Mouse (Mus musculus): ENCODE measurements around the gene Rbm48. TPM values are rescaled to one million over a fixed set of nuclear protein-coding genes. Genes with fewer than 3 reads are reported as not detected.

Rbm48 gene
- 14.6 and 15.5 TPM in 2 replicates for polyA plus RNA-seq (2014; fragmentation: Nextera tagmentation; extraction: Ambion mirVana)

DNA sequence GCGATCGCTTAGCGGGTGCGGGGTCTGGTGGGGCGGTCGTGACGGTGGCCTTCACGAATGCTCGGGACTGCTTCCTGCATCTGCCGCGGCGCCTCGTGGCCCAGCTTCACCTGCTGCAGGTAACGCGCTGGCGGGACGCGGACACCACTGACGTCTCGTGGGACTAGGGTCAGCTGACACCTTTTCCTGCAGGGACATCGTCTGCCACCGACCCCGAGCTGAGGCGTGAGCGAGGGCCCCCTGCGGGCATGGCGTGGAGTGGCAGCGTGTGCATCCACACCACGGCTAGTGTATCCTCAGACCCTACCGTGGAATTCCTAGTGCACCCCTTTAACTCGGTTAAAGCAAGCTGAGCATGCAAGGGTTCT, at the start of gene Rbm48:
Rbm48 (minus strand) TSS at position 187 of the 368 bp plus-strand sequence.
- no peaks in the 10 kb centered on the region for H3K4me1 ChIP-seq (replicated peaks; ENCODE audit: control insufficient read depth, insufficient read depth, low read length)
- DNase-seq (ENCODE audit: low spot score) = peak; percentile 80
- H3K27ac ChIP-seq (ENCODE audit: low read depth, low read length) = no peak within 1 kb of the TSS
- ATAC-seq (ENCODE audit: low FRiP score) = peak; percentile 88
- H3K27me3 ChIP-seq (ENCODE audit: control insufficient read depth, insufficient read depth, low read length) = no peaks in the 10 kb centered on the region
- H3K4me3 ChIP-seq (ENCODE audit: low read depth, low read length) = peak within 1 kb of the TSS; percentile 85
- H3K36me3 ChIP-seq (ENCODE audit: control insufficient read depth, insufficient read depth, low read length) = no peaks in the 10 kb centered on the region
- H3K9ac ChIP-seq (ENCODE audit: low read depth, low read length) = peak within 1 kb of the TSS; percentile 71
- H3K4me2 ChIP-seq (replicated peaks; ENCODE audit: low read depth, low read length) = peak within 1 kb of the TSS; percentile 69
- no peaks in the 10 kb centered on the region for H3K9me3 ChIP-seq (ENCODE audit: control insufficient read depth, low read length)
- WGBS = under 1% methylated on average over 31 of the region's 31 CpGs

GRCm38 (mm10) chr5:3645326-3645725, 48.9 kb upstream of the Rbm48 start:
- H3K9ac ChIP-seq (ENCODE audit: low read depth, low read length) = no peak overlapping the region
- ATAC-seq (ENCODE audit: low FRiP score) = no peak
- no peak overlapping the region for H3K4me3 ChIP-seq (ENCODE audit: low read depth, low read length)
- H3K9me3 ChIP-seq (ENCODE audit: control insufficient read depth, low read length) = no peaks in the 10 kb centered on the region
- H3K27ac ChIP-seq (ENCODE audit: low read depth, low read length) = no peak overlapping the region
- no peak for DNase-seq (ENCODE audit: low spot score)
- 0 out of 2 replicates have a peak, but pooled peaks cover 2% of the 10 kb centered on the region for H3K36me3 ChIP-seq (ENCODE audit: control insufficient read depth, insufficient read depth, low read length)
- H3K4me2 ChIP-seq (replicated peaks; ENCODE audit: low read depth, low read length) = no peak overlapping the region
- 89% methylated on average over 6 of the region's 6 CpGs for WGBS
- H3K27me3 ChIP-seq (ENCODE audit: control insufficient read depth, insufficient read depth, low read length) = no peaks in the 10 kb centered on the region
- no peaks in the 10 kb centered on the region for H3K4me1 ChIP-seq (replicated peaks; ENCODE audit: control insufficient read depth, insufficient read depth, low read length)

DNA sequence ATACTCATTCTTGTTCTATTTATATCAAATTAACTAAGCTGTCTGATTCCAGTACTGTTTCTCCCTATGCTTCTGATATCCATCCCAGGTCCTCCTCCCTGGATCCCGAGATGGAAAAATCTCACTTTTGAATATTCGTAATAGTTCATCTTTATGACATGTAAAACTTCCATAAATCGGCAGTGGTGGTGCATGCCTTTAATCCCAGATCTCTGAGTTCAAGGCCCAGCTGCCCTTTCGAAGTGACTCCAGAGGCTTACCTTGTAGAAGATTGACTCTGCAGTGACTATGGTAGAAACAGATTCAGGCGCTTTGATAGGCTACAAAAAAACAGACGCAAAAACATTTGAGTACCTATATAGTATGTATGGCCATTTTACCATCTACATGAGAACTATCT, 48.2 kb upstream of the Rbm48 start:
- Histone ChIP-seq H3K4me1 (replicated peaks; ENCODE audit: control insufficient read depth, insufficient read depth, low read length) (no peaks in the 10 kb centered on the region), H3K27ac (ENCODE audit: low read depth, low read length) (no peak overlapping the region), H3K9ac (ENCODE audit: low read depth, low read length) (no peak overlapping the region), H3K4me3 (ENCODE audit: low read depth, low read length) (no peak overlapping the region), H3K36me3 (ENCODE audit: control insufficient read depth, insufficient read depth, low read length) (0 out of 2 replicates have a peak, but pooled peaks cover 2% of the 10 kb centered on the region), H3K27me3 (ENCODE audit: control insufficient read depth, insufficient read depth, low read length) (no peaks in the 10 kb centered on the region), H3K4me2 (replicated peaks; ENCODE audit: low read depth, low read length) (no peak overlapping the region), H3K9me3 (ENCODE audit: control insufficient read depth, low read length) (no peaks in the 10 kb centered on the region)
- DNase-seq (ENCODE audit: low spot score) (no peak), ATAC-seq (ENCODE audit: low FRiP score) (no peak)
- 95% methylated on average over 6 of the region's 6 CpGs for WGBS

- ATAC-seq (ENCODE audit: low FRiP score) = no peak
- 90% methylated on average over 8 of the region's 8 CpGs for WGBS
- H3K27me3 ChIP-seq (ENCODE audit: control insufficient read depth, insufficient read depth, low read length) = no peaks in the 10 kb centered on the region
- no peaks in the 10 kb centered on the region for H3K9me3 ChIP-seq (ENCODE audit: control insufficient read depth, low read length)
- no peak for DNase-seq (ENCODE audit: low spot score)
- H3K4me1 ChIP-seq (replicated peaks; ENCODE audit: control insufficient read depth, insufficient read depth, low read length) = no peaks in the 10 kb centered on the region
- no peak overlapping the region for H3K4me3 ChIP-seq (ENCODE audit: low read depth, low read length)
- no peak overlapping the region for H3K27ac ChIP-seq (ENCODE audit: low read depth, low read length)
- H3K4me2 ChIP-seq (replicated peaks; ENCODE audit: low read depth, low read length) = no peak overlapping the region
- H3K9ac ChIP-seq (ENCODE audit: low read depth, low read length) = no peak overlapping the region
- H3K36me3 ChIP-seq (ENCODE audit: control insufficient read depth, insufficient read depth, low read length) = 0 out of 2 replicates have a peak, but pooled peaks cover 2% of the 10 kb centered on the region
Observed at GRCm38 (mm10) chr5:3635286-3635685, 38.9 kb upstream of the Rbm48 start.

- no peak overlapping the region for H3K4me3 ChIP-seq (ENCODE audit: low read depth, low read length)
- no peaks in the 10 kb centered on the region for H3K4me1 ChIP-seq (replicated peaks; ENCODE audit: control insufficient read depth, insufficient read depth, low read length)
- no peak overlapping the region for H3K27ac ChIP-seq (ENCODE audit: low read depth, low read length)
- H3K36me3 ChIP-seq (ENCODE audit: control insufficient read depth, insufficient read depth, low read length) = 0 out of 2 replicates have a peak, but pooled peaks cover 2% of the 10 kb centered on the region
- 71% methylated on average over 4 of the region's 4 CpGs for WGBS
- H3K27me3 ChIP-seq (ENCODE audit: control insufficient read depth, insufficient read depth, low read length) = no peaks in the 10 kb centered on the region
- H3K9me3 ChIP-seq (ENCODE audit: control insufficient read depth, low read length) = no peaks in the 10 kb centered on the region
- H3K4me2 ChIP-seq (replicated peaks; ENCODE audit: low read depth, low read length) = no peak overlapping the region
- peak; percentile 21 for DNase-seq (ENCODE audit: low spot score)
- ATAC-seq (ENCODE audit: low FRiP score) = no peak
- H3K9ac ChIP-seq (ENCODE audit: low read depth, low read length) = no peak overlapping the region
Observed at GRCm38 (mm10) chr5:3633951-3634350, 37.6 kb upstream of the Rbm48 start.

GRCm38 (mm10) chr5:3633315-3633714, 36.9 kb upstream of the Rbm48 start:
- H3K27me3 ChIP-seq (ENCODE audit: control insufficient read depth, insufficient read depth, low read length) = no peaks in the 10 kb centered on the region
- 0 out of 2 replicates have a peak, but pooled peaks cover 2% of the 10 kb centered on the region for H3K36me3 ChIP-seq (ENCODE audit: control insufficient read depth, insufficient read depth, low read length)
- DNase-seq (ENCODE audit: low spot score) = no peak
- WGBS = 96% methylated on average over 13 of the region's 13 CpGs
- H3K4me2 ChIP-seq (replicated peaks; ENCODE audit: low read depth, low read length) = no peak overlapping the region
- no peaks in the 10 kb centered on the region for H3K4me1 ChIP-seq (replicated peaks; ENCODE audit: control insufficient read depth, insufficient read depth, low read length)
- H3K9me3 ChIP-seq (ENCODE audit: control insufficient read depth, low read length) = no peaks in the 10 kb centered on the region
- H3K27ac ChIP-seq (ENCODE audit: low read depth, low read length) = no peak overlapping the region
- no peak overlapping the region for H3K9ac ChIP-seq (ENCODE audit: low read depth, low read length)
- no peak for ATAC-seq (ENCODE audit: low FRiP score)
- no peak overlapping the region for H3K4me3 ChIP-seq (ENCODE audit: low read depth, low read length)

DNA sequence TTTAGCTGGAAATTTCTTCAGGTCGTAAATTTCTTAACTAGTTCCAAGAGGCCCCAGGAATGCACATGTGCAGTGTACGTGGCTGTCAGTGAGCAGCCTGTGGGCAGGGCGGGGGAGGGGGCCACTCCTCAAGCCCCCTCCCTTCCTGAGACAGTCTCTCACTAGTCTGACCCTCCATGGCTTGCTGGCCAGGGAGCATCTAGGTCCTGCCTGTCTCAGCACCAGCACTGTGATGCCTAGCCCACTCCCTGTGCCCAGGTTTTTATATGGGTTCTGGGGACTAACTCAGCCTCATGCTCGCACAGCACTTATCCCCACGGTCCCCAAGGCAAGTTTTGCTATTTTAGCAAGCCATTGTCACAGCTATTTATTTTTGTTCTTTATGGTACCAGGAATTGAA, 35.9 kb upstream of the Rbm48 start:
- H3K36me3 ChIP-seq (ENCODE audit: control insufficient read depth, insufficient read depth, low read length) = 0 out of 2 replicates have a peak, but pooled peaks cover 2% of the 10 kb centered on the region
- H3K4me1 ChIP-seq (replicated peaks; ENCODE audit: control insufficient read depth, insufficient read depth, low read length) = no peaks in the 10 kb centered on the region
- H3K9ac ChIP-seq (ENCODE audit: low read depth, low read length) = no peak overlapping the region
- no peak overlapping the region for H3K4me3 ChIP-seq (ENCODE audit: low read depth, low read length)
- H3K27me3 ChIP-seq (ENCODE audit: control insufficient read depth, insufficient read depth, low read length) = no peaks in the 10 kb centered on the region
- no peaks in the 10 kb centered on the region for H3K9me3 ChIP-seq (ENCODE audit: control insufficient read depth, low read length)
- no peak overlapping the region for H3K27ac ChIP-seq (ENCODE audit: low read depth, low read length)
- no peak overlapping the region for H3K4me2 ChIP-seq (replicated peaks; ENCODE audit: low read depth, low read length)
- 86% methylated on average over 5 of the region's 5 CpGs for WGBS
- ATAC-seq (ENCODE audit: low FRiP score) (no peak), DNase-seq (ENCODE audit: low spot score) (no peak)

DNA sequence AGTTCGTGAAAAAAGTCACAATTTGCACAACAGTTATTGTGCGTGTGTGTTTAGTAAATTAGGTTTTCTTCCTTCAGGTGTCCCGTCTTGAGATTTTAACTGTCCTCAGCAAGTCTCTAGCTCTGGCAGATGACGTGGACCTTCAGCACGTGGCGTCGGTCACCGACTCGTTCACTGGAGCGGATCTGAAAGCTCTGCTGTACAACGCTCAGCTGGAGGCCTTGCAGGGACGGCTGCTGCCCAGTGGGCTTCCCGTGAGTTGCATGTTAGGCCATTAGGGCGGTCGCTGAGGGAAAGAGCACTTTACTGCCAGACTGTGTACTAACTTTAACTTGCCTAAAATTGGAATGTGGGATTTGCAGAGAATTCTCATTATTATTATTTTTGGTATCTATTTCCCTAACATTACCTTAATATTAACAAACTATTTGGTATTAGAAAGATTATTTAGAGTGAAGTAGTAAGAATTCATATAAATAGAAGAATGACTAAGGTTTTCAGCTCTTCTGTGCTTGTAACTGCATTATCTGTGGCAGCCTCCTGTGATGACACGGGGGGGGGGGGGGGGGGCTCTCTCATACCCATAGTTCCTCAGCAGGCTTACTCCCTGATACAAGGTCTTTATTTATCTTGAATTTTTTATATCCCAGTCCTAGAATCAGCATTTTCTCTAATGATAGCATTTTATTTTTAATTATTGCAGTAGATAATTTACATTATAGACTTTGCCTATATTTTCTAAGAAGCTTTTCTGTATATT, 35.3 kb upstream of the Rbm48 start:
- H3K9me3 ChIP-seq (ENCODE audit: control insufficient read depth, low read length) = no peaks in the 10 kb centered on the region
- no peak overlapping the region for H3K9ac ChIP-seq (ENCODE audit: low read depth, low read length)
- no peaks in the 10 kb centered on the region for H3K4me1 ChIP-seq (replicated peaks; ENCODE audit: control insufficient read depth, insufficient read depth, low read length)
- no peak overlapping the region for H3K4me2 ChIP-seq (replicated peaks; ENCODE audit: low read depth, low read length)
- ATAC-seq (ENCODE audit: low FRiP score) (no peak), DNase-seq (ENCODE audit: low spot score) (no peak)
- 0 out of 2 replicates have a peak, but pooled peaks cover 2% of the 10 kb centered on the region for H3K36me3 ChIP-seq (ENCODE audit: control insufficient read depth, insufficient read depth, low read length)
- H3K27me3 ChIP-seq (ENCODE audit: control insufficient read depth, insufficient read depth, low read length) = no peaks in the 10 kb centered on the region
- 63% methylated on average over 16 of the region's 16 CpGs for WGBS
- H3K27ac ChIP-seq (ENCODE audit: low read depth, low read length) = no peak overlapping the region
- no peak overlapping the region for H3K4me3 ChIP-seq (ENCODE audit: low read depth, low read length)

DNA sequence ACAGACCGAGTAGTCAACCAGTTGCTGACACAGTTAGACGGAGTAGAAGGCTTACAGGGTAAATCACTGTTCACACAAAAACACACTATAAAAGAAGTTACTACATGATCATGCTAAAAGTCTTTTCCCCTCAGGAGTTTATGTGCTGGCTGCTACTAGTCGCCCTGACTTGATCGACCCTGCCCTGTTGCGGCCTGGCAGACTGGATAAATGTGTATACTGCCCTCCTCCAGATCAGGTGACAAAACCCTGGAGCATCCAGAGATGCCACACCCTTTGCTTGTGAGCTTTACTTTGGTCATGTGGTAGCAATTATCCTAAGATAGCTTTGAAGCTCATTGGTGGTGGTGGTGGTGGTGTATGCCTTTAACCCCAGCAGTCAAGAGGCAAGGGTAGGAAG, 33.7 kb upstream of the Rbm48 start:
- DNase-seq (ENCODE audit: low spot score) (no peak), ATAC-seq (ENCODE audit: low FRiP score) (no peak)
- Histone ChIP-seq H3K9ac (ENCODE audit: low read depth, low read length) (no peak overlapping the region), H3K36me3 (ENCODE audit: control insufficient read depth, insufficient read depth, low read length) (0 out of 2 replicates have a peak, but pooled peaks cover 2% of the 10 kb centered on the region), H3K9me3 (ENCODE audit: control insufficient read depth, low read length) (no peaks in the 10 kb centered on the region), H3K4me2 (replicated peaks; ENCODE audit: low read depth, low read length) (no peak overlapping the region), H3K27ac (ENCODE audit: low read depth, low read length) (no peak overlapping the region), H3K4me3 (ENCODE audit: low read depth, low read length) (no peak overlapping the region), H3K4me1 (replicated peaks; ENCODE audit: control insufficient read depth, insufficient read depth, low read length) (no peaks in the 10 kb centered on the region), H3K27me3 (ENCODE audit: control insufficient read depth, insufficient read depth, low read length) (no peaks in the 10 kb centered on the region)
- WGBS = 93% methylated on average over 5 of the region's 5 CpGs

All from hindbrain, embryonic 11.5 days (tissue).